Mouse (Mus musculus) bone marrow macrophage, adult 2 months (primary cell): ENCODE measurements around the gene Jade1.

Source experiments
- CTCF ChIP-seq: IDR thresholded peaks from 2 replicates; pipeline ENCODE4 v1.5.1; 2012; ENCODE audit warnings: low read depth, mild to moderate bottlenecking, low read length, moderate library complexity
- POLR2A ChIP-seq: IDR thresholded peaks from 2 replicates; pipeline ENCODE4 v1.6.1; 2012; ENCODE audit warnings: mild to moderate bottlenecking, low read depth, low read length, borderline replicate concordance

- no peak for TF ChIP-seq CTCF
- no peak for TF ChIP-seq POLR2A
These were observed 40.7 kb upstream of the Jade1 start for GRCm38 (mm10) chr3:41514683-41515305.
